Mouse (Mus musculus) thymus, postnatal 0 days (tissue): ENCODE measurements around the gene Scly. TPM values are rescaled to one million over a fixed set of nuclear protein-coding genes. Genes with fewer than 3 reads are reported as not detected.

Source experiments
- DNase-seq: peaks from one replicate; pipeline ENCODE4 v3.0.0-alpha.2; 2015; ENCODE audit warnings: low spot score
- polyA plus RNA-seq: library from polyadenylated mRNA; unstranded; fragments of >200 nt; fragmentation: Nextera tagmentation; extraction: Ambion mirVana; gene quantifications from 2 replicates; pipeline ENCODE4 v1.2.1, GENCODE M21; 2015

The Scly gene
- polyA plus RNA-seq, 1 experiment from 2014 or later, result 16.2 TPM

- no peak for DNase-seq
Measured at GRCm38 (mm10) chr1:91299707-91300426, 1.7 kb downstream of the Scly start.

GRCm38 (mm10) chr1:91301206-91301920 lies 3.2 kb downstream of the Scly start:
- no peak for DNase-seq

- DNase-seq, result no peak
Measured at GRCm38 (mm10) chr1:91302021-91302420, 3.9 kb downstream of the Scly start.

GRCm38 (mm10) chr1:91304621-91305020 lies 6.5 kb downstream of the Scly start:
- DNase-seq, result no peak

GRCm38 (mm10) chr1:91309366-91310085 lies 11.4 kb downstream of the Scly start:
- no peak for DNase-seq

- no peak for DNase-seq
Measured at GRCm38 (mm10) chr1:91312273-91312672, 14.1 kb downstream of the Scly start.

DNA sequence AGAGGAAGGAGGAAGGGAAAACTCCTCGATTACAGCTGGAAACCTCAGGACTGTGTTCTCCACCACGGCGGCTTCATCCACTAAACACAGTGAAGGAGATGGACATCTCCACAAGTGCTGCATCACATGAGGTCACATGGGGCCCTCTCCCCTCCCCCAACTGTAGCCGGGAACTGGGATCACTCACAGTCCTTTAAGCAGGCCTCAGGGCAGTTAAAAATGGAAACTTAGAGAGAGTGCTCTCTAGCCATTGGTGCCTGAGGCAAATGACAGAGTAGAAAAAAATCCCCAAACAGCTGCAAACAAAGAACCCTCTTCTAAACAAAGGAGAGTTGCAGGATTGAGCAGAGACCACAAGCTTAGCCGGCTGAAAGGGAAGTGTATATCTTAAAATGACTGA lies 15.1 kb downstream of the Scly start:
- peak; percentile 33 for DNase-seq

GRCm38 (mm10) chr1:91317656-91318055 lies 19.5 kb downstream of the Scly start:
- DNase-seq, result no peak

GRCm38 (mm10) chr1:91321760-91322438 lies 23.8 kb downstream of the Scly start, which contains the start of gene Espnl:
Gene Espnl (plus strand): TSS chr1:91322075.
- no peak for DNase-seq

DNA sequence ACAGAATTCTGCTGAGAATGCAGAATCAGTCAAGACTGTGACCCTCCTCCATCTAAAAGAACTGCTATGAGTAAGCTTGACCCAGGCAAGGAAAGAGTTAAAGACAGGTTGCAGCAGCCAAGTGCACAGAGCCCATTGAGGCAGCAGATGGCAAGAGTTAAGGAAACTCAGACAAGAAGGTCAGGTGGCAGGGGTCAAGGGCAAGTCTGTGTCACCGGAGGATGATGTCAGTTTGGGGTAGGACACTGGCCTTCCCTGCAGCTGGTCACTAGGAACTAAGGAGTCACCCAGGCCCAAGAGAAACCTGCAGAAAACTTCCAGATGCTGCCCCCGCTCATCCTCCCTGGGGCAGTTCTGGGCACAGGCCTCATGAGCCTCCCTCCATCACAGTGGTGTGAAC lies 26.5 kb downstream of the Scly start:
- DNase-seq, result no peak

- no peak for DNase-seq
Measured at GRCm38 (mm10) chr1:91325488-91326042, 27.4 kb downstream of the Scly start.

- no peak for DNase-seq
Measured at GRCm38 (mm10) chr1:91332102-91332501, 34.0 kb downstream of the Scly start.

- no peak for DNase-seq
Measured at GRCm38 (mm10) chr1:91333582-91333981, 35.4 kb downstream of the Scly start.

DNA sequence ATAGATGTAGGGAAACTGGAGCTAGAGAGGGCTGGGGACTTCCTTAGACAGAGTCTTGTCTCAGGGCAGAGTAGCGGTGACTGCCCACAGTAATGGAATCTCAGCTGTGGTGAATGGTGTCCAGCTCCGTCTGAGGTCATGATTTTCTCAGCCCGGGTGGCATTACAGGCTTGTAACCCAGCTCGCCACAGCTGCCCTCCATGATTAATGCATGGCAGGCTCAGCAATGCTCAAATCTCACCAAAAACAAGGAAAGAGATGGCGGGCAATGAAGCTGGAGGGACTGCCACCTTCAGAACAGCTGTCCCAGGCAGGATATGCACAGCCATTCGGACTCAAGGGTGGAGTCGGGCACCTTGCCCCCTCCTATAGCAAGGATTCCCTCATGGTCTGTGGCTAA lies 39.2 kb downstream of the Scly start:
- DNase-seq, result no peak

DNA sequence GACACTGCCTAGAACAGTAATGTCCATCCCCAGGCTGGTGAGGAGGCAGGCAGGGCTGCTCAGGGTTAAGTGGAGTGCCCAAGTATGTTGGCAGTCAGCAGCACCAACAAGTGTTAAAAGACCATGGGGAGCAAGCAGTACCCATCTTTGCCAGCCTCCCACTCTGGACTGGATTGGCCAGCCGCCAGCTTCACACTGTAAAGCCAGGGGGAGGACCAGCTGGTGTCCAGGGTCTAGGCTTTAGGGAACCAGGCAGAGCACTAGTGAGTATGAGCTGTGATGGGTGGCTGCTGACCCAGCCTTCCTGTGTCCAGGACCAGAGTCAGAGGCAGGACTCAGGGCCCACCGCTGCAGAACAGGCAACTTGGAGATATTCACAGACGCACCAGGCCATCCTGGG lies 45.9 kb downstream of the Scly start:
- no peak for DNase-seq

- no peak for DNase-seq
Measured at GRCm38 (mm10) chr1:91344921-91345685, 47.0 kb downstream of the Scly start.

DNA sequence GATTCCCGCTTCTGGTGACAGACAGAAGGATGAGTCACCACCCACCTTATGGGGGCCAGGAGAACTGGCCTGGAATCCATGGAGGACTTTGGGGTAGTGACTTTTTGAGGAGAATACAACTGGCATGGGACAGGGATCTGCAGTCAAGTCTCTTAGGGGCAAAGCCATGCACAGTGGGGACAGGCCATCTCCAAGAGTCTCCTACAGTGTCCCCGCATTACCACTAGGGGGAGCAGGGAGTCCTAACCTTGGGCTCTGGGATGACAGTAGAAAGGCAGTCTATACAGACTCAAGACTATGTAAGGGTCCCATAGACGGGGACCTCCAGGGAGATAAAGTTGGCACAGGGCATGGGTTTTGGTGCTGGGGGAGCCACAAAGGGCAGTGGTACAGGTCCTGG lies 48.8 kb downstream of the Scly start:
- DNase-seq, result peak; percentile 76

DNA sequence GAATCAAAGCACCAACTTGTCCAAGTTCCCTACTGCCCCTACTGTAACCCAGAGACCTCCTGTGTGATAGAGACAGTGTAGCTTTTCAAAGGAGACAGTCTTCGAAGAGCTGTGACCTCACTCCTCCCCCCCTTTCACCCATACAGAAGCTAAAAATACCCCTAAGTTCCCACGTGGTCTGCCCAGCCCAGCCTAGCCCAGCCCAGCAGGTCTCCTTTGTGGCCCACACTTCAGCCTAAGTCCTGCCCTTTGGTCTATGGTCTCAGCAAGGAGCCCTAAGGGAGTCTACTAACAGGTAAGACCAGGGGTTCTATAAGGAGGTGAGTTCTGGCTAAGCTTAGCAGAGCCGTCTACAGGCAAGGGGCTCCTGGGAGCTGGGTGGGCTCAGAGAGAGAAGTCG lies 52.7 kb downstream of the Scly start, which contains the start of gene Klhl30:
Klhl30 (plus strand) TSS at position 176 of the 400 bp plus-strand sequence.
- no peak for DNase-seq

DNA sequence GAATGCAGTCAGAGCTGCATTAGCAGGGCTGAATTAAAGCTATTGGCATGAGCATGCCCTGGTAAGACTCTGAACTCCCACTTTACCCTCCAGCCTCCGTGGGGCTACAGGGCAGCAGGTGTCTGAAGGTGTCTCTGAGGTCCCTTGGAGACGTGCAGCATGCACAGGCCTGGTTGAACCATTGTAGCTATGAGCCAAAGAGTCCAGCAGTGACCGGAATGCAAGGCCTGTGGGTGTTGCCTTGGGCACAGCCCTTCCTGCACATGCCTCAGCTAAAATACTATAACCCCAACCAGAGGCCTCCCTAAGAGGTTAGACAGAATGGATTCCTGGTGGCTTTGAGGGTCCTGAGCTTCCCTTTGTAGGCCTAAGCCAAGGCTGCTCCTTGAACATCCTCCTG lies 53.1 kb downstream of the Scly start:
- no peak for DNase-seq

DNA sequence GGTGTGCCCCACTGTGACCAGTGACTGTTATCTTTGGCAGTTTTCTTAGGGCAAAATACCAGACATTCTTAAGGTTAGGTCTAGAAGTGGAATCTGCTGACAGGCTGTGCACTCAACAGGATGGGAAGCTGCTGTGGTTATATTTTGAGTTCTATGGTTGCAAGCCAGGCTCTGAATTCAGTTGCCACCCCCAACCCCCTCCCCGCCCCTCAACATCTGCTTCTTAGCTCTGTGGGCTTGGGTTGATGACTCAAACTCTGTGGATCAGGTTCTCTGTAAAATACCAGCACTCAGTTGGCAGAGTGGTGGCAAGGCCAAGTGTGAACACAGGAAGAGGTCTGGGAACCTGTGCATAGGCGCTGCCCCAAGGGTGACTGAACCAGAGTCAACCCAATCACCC lies 54.1 kb downstream of the Scly start:
- DNase-seq, result peak; percentile 41
